Mouse (Mus musculus): ENCODE data around the gene C4b. TPM values are rescaled to one million over a fixed set of nuclear protein-coding genes. Genes with fewer than 3 reads are reported as not detected.
"Not testable (repeated sequence)": the region's sequence is repeated elsewhere in the genome, so short reads cannot be mapped to it uniquely, and the experiment has no call there.

The C4b gene
- not detected in 2 replicates for polyA plus RNA-seq (2016; fragmentation: Nextera tagmentation; extraction: Ambion mirVana)

DNA sequence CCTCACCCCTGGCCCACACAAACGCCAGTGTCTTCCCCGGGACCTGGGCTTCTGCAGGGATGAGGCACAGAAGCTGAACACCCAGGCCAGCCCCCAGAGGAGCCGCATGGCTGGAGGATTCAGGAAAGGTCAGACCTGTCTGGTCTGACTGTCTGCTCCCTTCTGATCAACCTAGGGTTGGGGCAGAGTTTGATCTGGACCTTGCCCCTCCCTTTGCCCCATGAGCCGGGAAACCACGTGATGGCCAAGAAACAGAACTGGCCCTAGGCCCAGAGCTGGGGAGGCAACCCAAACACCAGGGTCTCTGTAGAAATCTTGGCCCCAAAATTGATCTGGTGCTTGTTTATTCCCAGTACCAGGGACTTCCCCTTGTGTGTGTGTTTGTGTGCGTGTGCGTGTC, at the start of gene C4b:
Gene C4b, minus strand, starts transcription at position 164 of the 400 bp plus-strand sequence.
- H3K36me3 ChIP-seq (replicated peaks): no peaks in the 10 kb centered on the region
- H3K4me2 ChIP-seq: no peak within 1 kb of the TSS
- no peak within 1 kb of the TSS for H3K4me3 ChIP-seq (replicated peaks)
- no peaks in the 10 kb centered on the region for H3K4me1 ChIP-seq
- no peak for ATAC-seq (ENCODE audit: low FRiP score)
- 0 out of 2 replicates have a peak, but pooled peaks cover 3% of the 10 kb centered on the region for H3K9me3 ChIP-seq
- 0 out of 2 replicates have a peak, but pooled peaks cover 3% of the 10 kb centered on the region for H3K27me3 ChIP-seq
- no peak within 1 kb of the TSS for H3K9ac ChIP-seq
- 86% methylated on average over 7 of the region's 7 CpGs for WGBS
- no peak within 1 kb of the TSS for H3K27ac ChIP-seq

GRCm38 (mm10) chr17:34777680-34778325, 34.1 kb upstream of the C4b start:
- no peaks in the 10 kb centered on the region for H3K27me3 ChIP-seq
- H3K4me2 ChIP-seq: no peak overlapping the region
- H3K9ac ChIP-seq: no peak overlapping the region
- ATAC-seq (ENCODE audit: low FRiP score): no peak
- H3K36me3 ChIP-seq (replicated peaks): no peaks in the 10 kb centered on the region
- H3K4me3 ChIP-seq (replicated peaks): no peak overlapping the region
- peaks cover 21% of the 10 kb centered on the region for H3K9me3 ChIP-seq
- H3K4me1 ChIP-seq: no peaks in the 10 kb centered on the region
- WGBS: 79% methylated on average over 9 of the region's 9 CpGs
- H3K27ac ChIP-seq: no peak overlapping the region

DNA sequence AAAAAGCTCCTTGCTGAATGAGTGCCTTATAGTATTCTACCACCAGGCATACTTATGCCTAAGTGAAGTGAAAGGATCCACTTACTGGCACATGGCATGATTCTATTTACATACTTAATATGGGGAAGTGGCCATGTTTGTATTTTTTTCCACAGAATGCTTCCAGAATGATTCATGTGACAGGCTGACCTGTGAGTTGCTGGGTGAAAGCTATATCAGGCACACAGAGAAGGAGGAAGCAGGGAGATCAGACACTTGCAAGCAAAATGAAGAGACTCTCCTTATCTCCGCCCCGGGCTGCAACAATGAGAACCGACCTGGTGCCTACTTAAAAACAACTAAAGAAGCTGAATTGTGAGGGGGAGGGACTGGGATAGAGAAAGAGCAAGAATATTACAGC, 17.8 kb upstream of the C4b start:
- no peak for ATAC-seq (ENCODE audit: low FRiP score)
- no peaks in the 10 kb centered on the region for H3K36me3 ChIP-seq (replicated peaks)
- H3K4me1 ChIP-seq: no peaks in the 10 kb centered on the region
- WGBS: 82% methylated on average over 3 of the region's 3 CpGs
- no peaks in the 10 kb centered on the region for H3K9me3 ChIP-seq
- H3K4me2 ChIP-seq: no peak overlapping the region
- H3K27ac ChIP-seq: no peak overlapping the region
- no peak overlapping the region for H3K4me3 ChIP-seq (replicated peaks)
- no peak overlapping the region for H3K9ac ChIP-seq
- no peaks in the 10 kb centered on the region for H3K27me3 ChIP-seq

GRCm38 (mm10) chr17:34746531-34746930, 2.8 kb upstream of the C4b start:
- 87% methylated on average over 5 of the region's 5 CpGs for WGBS
- H3K9ac ChIP-seq: no peak overlapping the region

GRCm38 (mm10) chr17:34745166-34745565, 1.5 kb upstream of the C4b start:
- not testable (repeated sequence) for H3K27me3 ChIP-seq; H3K4me3 ChIP-seq (replicated peaks); H3K36me3 ChIP-seq (replicated peaks); H3K27ac ChIP-seq; H3K9ac ChIP-seq; H3K4me1 ChIP-seq; H3K9me3 ChIP-seq; ATAC-seq (ENCODE audit: low FRiP score); H3K4me2 ChIP-seq
- WGBS: 91% methylated on average over 4 of the region's 4 CpGs

More at GRCm38 (mm10) chr17:34746531-34746930, 2.8 kb upstream of the C4b start:
- H3K36me3 ChIP-seq (replicated peaks): no peaks in the 10 kb centered on the region
- no peaks in the 10 kb centered on the region for H3K4me1 ChIP-seq
- H3K27me3 ChIP-seq: no peaks in the 10 kb centered on the region
- no peak overlapping the region for H3K4me2 ChIP-seq
- no peak overlapping the region for H3K27ac ChIP-seq
- H3K9me3 ChIP-seq: 0 out of 2 replicates have a peak, but pooled peaks cover 6% of the 10 kb centered on the region
- no peak for ATAC-seq (ENCODE audit: low FRiP score)
- H3K4me3 ChIP-seq (replicated peaks): no peak overlapping the region

DNA sequence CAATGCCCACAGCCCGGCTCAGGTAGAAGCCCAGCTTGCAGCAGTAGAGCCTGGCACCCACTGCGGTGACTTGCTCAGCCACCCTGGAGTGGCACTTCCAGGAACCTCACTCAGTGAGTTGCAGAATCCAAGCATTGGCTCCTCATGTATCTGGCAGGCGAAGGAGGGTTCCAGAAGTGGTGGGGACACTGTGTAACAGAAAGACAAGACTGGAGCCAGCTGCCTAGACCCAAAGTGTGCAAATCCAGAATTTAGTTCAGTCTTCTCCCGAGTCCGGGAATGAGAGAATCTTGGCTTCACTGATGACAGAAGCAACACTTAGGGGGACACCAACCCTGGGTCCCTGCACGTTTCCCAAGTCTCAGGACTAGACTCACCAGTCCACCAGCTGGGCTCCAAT, 929 bp upstream of the C4b start:
- H3K27me3 ChIP-seq; ATAC-seq (ENCODE audit: low FRiP score); H3K4me3 ChIP-seq (replicated peaks); H3K36me3 ChIP-seq (replicated peaks); H3K4me1 ChIP-seq; H3K4me2 ChIP-seq; H3K27ac ChIP-seq; H3K9ac ChIP-seq; H3K9me3 ChIP-seq: not testable (repeated sequence)
- 91% methylated on average over 6 of the region's 6 CpGs for WGBS

GRCm38 (mm10) chr17:34744206-34744605, 524 bp upstream of the C4b start:
- 0 out of 2 replicates have a peak, but pooled peaks cover 3% of the 10 kb centered on the region for H3K27me3 ChIP-seq
- H3K9ac ChIP-seq: no peak overlapping the region
- H3K36me3 ChIP-seq (replicated peaks): no peaks in the 10 kb centered on the region
- H3K4me1 ChIP-seq: no peaks in the 10 kb centered on the region
- no peak for ATAC-seq (ENCODE audit: low FRiP score)
- 0 out of 2 replicates have a peak, but pooled peaks cover 4% of the 10 kb centered on the region for H3K9me3 ChIP-seq
- no peak overlapping the region for H3K27ac ChIP-seq
- H3K4me2 ChIP-seq: no peak overlapping the region
- WGBS: 78% methylated on average over 6 of the region's 6 CpGs
- no peak overlapping the region for H3K4me3 ChIP-seq (replicated peaks)

GRCm38 (mm10) chr17:34740280-34740679, 3.4 kb downstream of the C4b start:
- H3K4me3 ChIP-seq (replicated peaks): no peak overlapping the region
- ATAC-seq (ENCODE audit: low FRiP score): no peak
- no peak overlapping the region for H3K4me2 ChIP-seq
- no peaks in the 10 kb centered on the region for H3K4me1 ChIP-seq
- no peaks in the 10 kb centered on the region for H3K9me3 ChIP-seq
- H3K9ac ChIP-seq: no peak overlapping the region
- 86% methylated on average over 4 of the region's 4 CpGs for WGBS
- H3K27me3 ChIP-seq: 0 out of 2 replicates have a peak, but pooled peaks cover 3% of the 10 kb centered on the region
- no peaks in the 10 kb centered on the region for H3K36me3 ChIP-seq (replicated peaks)
- H3K27ac ChIP-seq: no peak overlapping the region

GRCm38 (mm10) chr17:34739708-34740107, 4.0 kb downstream of the C4b start:
- 89% methylated on average over 7 of the region's 7 CpGs for WGBS
- not testable (repeated sequence) for H3K27ac ChIP-seq; H3K4me1 ChIP-seq; H3K4me2 ChIP-seq; H3K9me3 ChIP-seq; H3K4me3 ChIP-seq (replicated peaks); H3K36me3 ChIP-seq (replicated peaks); H3K27me3 ChIP-seq; ATAC-seq (ENCODE audit: low FRiP score); H3K9ac ChIP-seq

DNA sequence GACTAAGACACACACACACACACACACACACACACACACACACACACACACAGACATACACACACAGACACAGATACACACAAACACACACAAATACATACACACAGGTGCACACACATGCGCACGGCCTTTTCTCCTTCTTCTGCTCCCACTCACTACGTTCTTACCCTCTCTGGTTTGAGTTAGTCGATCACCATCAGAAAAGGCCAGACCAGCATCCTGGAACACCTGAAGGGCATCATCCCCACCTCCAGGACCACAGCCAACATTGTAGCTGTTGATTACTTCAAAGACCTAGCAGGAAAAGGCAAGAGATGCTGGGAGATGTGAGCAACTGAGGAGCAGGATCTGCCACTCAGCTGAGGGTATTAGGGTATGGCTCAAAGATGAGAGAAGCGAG, 6.2 kb downstream of the C4b start:
- H3K4me1 ChIP-seq; H3K27me3 ChIP-seq; ATAC-seq (ENCODE audit: low FRiP score); H3K9ac ChIP-seq; H3K9me3 ChIP-seq; H3K27ac ChIP-seq; H3K36me3 ChIP-seq (replicated peaks); H3K4me2 ChIP-seq; H3K4me3 ChIP-seq (replicated peaks): not testable (repeated sequence)
- 74% methylated on average over 5 of the region's 5 CpGs for WGBS

- not testable (repeated sequence) for H3K4me2 ChIP-seq; H3K4me1 ChIP-seq; H3K9me3 ChIP-seq; H3K27me3 ChIP-seq; ATAC-seq (ENCODE audit: low FRiP score); H3K9ac ChIP-seq; H3K27ac ChIP-seq; H3K36me3 ChIP-seq (replicated peaks); H3K4me3 ChIP-seq (replicated peaks)
- 91% methylated on average over 12 of the region's 12 CpGs for WGBS
These were observed 13.7 kb downstream of the C4b start for GRCm38 (mm10) chr17:34729779-34730553.

GRCm38 (mm10) chr17:34729155-34729554, 14.5 kb downstream of the C4b start:
- 82% methylated on average over 11 of the region's 11 CpGs for WGBS
- H3K4me2 ChIP-seq; H3K9me3 ChIP-seq; H3K27ac ChIP-seq; H3K4me1 ChIP-seq; H3K27me3 ChIP-seq; H3K4me3 ChIP-seq (replicated peaks); ATAC-seq (ENCODE audit: low FRiP score); H3K9ac ChIP-seq; H3K36me3 ChIP-seq (replicated peaks): not testable (repeated sequence)

DNA sequence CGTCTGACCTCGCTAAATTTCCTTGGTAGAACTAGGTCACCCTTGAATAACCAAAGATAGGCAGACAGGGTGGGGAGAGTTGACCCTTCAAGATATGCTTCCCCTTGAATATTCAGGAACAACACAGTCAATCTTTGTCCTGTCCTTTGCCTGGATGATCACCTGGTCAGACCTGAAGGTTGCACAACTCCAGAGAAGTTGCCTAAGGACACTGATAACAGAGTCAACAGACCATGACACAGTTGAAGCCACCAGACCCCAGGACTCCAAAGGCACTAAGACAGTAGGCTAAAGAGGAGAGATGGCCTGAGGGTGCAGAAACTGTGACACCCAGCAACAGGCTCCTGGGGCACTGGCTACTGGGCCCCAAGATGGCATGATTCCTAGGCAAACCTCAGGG, 15.8 kb downstream of the C4b start:
- H3K4me2 ChIP-seq: no peak overlapping the region
- no peak overlapping the region for H3K27ac ChIP-seq
- H3K9ac ChIP-seq: no peak overlapping the region
- 88% methylated on average over 2 of the region's 2 CpGs for WGBS
- H3K27me3 ChIP-seq: no peaks in the 10 kb centered on the region
- H3K9me3 ChIP-seq: peaks cover 3% of the 10 kb centered on the region
- no peak for ATAC-seq (ENCODE audit: low FRiP score)
- H3K36me3 ChIP-seq (replicated peaks): no peaks in the 10 kb centered on the region
- H3K4me3 ChIP-seq (replicated peaks): no peak overlapping the region
- H3K4me1 ChIP-seq: no peaks in the 10 kb centered on the region
